Mouse (Mus musculus): Measurements from ENCODE around the gene Slc45a3.

- TF ChIP-seq POLR2A (IDR thresholded peaks at IDR 0.05; ENCODE audit: extremely low read depth, insufficient read depth, low read length) (no peak), CTCF (IDR thresholded peaks at IDR 0.05; ENCODE audit: extremely low read depth, insufficient read depth, low read length) (no peak)
Observed at GRCm38 (mm10) chr1:131964580-131964979, 1.8 kb downstream of the Slc45a3 start.
